Mouse (Mus musculus) cerebellum, postnatal 4 days (tissue): ENCODE results near the gene Cdh24.

Experiments used
- DNase-seq, 2 experiments: peaks; one replicate each; pipeline ENCODE4 v3.0.0; 2022; ENCODE audit warnings: low spot score in 2 of 2, mixed read lengths in 1 of 2

Gene Cdh24

DNA sequence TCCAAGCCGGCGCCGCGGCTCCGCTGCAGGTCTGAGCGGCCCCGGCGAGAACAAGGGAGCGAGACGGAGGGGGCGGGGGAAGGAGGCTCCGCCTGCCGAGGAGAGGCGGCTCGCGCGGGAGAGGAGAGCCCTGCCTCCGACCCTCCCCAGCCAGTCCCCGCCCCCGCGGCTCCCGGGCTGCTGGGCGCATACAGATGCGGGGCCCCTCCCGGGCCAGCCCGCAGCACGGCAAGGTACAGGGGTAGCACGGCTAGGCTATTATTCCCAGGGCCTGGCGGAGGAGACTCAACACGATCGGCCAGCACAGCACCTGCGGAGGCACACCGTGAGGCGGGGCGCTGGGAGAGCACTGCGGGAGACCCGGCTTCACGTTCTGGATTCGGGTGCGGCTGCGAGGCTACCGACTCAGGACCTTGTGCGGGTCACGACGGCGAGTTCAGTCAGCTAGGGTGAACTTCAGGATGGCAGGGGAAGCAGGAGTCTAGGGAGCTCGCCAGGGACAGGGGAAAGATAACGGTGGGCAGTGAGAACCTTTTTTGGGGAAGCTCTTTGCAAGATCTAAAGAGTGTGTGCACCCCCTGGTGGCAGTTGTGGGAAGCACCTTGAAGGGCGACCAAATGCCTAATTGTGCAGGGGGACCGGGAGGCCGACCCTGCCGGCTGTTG, at the start of gene Cdh24:
Gene Cdh24, minus strand, starts transcription at position 60 of the 665 bp plus-strand sequence.
- peak; percentile 93 to 95 for DNase-seq

DNA sequence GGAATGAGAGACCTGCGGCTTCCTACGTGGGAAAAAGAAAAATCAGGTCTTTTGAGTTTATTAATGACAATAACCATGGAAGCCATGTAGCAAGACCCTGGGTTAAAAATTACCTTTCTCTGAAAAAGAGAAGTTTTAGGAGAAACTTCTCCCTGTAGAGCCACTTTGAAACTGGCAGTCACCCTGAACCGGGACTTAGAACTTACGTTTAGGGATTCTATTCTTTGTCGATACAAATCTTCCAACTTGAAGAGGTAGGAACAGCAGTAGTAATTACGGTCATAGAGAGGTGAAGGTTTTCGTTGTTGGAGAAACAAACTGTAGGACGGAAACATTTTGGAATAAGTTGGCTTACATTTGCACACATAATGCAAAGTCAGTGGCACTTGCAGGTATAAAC, 46.1 kb upstream of the Cdh24 start:
- DNase-seq = no peak

DNA sequence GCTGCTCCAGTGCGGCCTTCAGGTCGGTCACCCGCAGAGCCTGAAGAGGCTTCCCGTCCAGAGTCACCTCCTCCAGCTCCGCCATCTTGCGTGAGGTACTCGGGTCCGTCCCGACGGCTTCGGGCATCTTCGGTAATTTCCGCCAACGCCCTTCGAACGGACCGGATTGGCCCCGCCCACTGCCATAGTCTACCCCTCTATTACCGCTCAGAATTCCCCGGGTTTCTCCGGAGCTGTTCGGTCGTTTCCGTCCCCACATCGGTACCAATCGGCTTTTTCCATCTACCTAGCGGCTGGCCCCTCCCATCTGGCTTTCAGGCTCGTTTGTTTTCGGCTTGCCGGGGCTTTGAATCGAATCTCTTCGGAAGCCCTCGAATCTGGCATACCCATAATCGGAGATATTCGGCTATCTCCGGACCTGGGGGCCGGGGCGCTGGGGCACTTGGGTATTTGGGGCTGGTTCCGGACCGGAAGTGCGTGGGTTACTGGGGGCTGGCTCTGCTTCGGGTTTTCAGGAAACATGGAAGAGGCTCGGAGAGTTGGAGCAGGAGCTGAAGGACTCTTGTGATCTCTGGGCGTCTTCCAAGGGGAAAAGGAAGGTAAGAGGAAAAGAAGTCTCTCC, 45.5 kb upstream of the Cdh24 start, which contains the start of gene Acin1:
Gene Acin1, minus strand, starts transcription at position 410 of the 622 bp plus-strand sequence.
- peak; percentile 100 for DNase-seq

DNA sequence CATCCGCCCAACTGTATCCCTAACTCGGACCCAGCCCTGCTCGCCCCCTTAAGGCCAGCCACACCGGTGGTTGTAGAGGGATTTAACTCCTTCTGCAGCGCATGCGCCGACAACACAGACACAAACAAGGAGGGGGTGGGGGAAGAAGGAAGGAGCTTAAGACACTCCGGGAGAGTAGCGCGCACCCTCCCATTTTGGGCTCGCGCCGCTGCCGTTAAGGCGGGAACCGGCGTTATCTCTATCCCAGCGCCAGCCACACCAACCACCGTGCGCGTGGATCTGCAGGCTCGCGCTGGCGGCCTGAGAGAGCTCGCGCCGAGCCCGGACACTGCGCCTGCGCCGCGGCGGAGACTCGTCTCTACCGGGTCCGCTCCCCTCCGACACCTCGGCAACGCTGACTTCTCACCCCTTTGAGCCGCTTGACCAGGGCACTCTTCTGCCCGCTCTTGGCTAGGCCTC, 44.9 kb upstream of the Cdh24 start, which contains the start of gene 1700123O20Rik:
Gene 1700123O20Rik, plus strand, starts transcription at position 154 of the 459 bp plus-strand sequence.
- peak in 1 of 2 experiments; percentile 75 for DNase-seq

DNA sequence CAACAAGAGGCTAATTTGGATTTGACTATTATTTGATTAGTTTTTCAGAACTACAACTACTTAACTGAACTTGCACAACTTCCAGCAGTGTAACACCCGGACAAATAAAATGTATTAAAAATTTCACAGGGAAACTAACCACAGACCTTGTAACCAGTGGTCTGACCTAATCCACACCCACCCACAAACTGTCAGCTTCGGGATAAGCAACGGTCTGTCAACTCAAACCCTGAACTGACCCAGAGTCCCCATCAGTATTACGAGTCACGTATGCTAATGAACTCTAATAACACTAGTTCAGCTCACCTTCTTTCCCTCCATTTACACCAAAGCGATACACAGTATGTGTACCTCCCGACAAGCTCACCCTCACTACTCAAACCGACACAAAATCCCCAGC, 44.3 kb upstream of the Cdh24 start:
- DNase-seq = no peak

DNA sequence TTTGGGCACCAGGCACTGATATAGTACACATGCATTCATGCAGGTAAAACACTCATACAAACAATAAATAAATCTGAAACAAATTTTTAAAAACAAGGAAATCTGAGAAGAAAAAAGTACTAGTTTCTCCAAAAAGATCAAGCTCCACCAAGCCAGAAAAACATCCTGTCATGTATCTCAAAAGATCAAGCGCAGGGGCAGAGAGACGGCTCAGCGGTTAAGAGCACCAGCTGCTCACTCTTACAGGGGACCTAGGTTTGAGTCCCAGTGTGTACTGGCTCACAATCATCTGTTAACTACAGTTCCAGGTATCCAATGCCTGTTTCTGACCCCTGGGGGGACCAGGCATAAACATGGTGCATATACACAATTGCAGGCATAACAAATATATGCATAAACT, 41.2 kb upstream of the Cdh24 start:
- no peak for DNase-seq

DNA sequence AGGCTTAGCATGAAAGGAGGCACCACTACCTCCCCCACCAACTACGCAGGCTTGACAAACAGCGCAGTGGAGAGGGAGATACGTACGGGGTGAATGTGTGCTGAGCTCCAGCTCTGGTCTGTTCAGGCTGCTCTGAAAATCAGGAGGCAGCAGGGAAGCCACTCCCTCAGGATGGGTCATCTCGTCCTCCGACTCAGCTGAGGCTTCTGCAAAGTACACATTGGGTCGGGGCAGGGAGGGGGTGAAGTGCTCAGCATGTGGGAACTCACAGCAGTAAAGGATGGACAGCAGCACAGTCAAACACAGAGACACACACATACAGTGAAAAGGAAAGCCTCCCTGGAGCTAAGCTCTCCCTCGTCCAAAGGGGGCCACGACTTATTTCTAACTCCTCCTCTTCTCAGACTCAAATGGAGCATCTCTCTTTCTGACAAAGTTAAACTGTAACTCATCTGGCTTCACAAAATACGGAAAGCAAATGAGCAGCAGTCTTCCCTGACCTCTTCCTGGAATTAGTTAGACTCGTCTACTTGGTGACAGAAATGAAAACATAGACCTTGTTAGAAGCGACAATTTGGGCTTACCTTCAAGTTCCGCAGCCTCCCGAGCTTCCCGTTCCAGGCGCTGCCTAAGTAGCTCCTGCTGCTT, 37.6 kb upstream of the Cdh24 start:
- DNase-seq = no peak

DNA sequence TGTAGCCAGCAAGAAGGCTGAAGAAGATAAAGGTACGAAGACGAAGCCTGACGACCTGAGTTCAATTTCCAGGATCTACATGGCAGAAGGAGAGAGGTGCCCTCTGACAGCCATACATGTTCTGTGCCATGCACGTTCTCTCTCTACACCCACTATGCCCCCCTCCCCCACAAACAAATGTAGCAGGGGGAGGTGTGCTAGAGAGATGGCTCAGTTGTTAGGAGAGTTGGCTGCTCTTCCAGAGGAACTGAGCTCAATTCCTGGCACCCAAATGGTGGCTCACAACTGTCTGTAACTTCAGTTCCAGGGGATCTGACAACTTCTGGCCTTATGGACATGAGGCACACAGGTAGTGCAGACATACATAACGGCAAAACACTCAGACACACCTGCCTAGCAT, 35.1 kb upstream of the Cdh24 start:
- DNase-seq = no peak

DNA sequence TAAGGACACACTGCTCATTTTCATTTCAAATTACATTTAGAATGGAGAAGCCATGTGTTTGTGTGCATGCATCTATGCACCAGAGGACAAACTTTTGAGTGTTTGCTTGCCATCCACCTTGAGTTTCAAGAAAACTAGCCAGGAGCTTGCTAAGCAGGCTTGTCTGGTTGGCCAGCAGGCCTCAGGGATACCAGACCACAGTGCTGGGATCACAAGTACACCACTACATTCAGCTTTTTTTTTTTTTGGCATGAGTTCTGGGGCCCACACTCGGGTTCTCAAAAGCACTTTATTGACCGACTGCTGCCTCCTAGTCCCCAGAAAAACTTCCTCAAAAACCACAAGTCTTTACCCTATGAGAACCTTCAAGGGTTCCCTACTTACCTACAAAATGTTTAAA, 33.2 kb upstream of the Cdh24 start:
- DNase-seq = no peak

DNA sequence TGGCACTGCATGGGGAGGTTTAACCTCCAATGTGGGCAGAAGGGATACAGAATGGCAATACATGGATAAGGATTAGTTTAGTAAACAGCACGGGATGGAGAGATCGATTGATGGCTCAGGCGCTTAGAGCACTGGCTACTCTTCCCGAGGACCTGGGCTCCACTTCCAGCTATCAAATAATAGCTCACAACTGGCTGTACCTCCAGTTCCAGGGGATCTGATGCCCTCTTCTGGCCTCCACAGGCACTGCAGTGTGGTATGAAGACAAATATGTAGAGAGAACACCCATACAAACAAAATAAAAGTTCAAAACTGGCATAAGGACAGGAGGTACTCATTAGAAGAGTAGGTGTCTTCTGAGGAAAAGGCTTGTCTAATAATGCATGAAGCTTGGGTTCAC, 28.2 kb upstream of the Cdh24 start:
- no peak for DNase-seq

DNA sequence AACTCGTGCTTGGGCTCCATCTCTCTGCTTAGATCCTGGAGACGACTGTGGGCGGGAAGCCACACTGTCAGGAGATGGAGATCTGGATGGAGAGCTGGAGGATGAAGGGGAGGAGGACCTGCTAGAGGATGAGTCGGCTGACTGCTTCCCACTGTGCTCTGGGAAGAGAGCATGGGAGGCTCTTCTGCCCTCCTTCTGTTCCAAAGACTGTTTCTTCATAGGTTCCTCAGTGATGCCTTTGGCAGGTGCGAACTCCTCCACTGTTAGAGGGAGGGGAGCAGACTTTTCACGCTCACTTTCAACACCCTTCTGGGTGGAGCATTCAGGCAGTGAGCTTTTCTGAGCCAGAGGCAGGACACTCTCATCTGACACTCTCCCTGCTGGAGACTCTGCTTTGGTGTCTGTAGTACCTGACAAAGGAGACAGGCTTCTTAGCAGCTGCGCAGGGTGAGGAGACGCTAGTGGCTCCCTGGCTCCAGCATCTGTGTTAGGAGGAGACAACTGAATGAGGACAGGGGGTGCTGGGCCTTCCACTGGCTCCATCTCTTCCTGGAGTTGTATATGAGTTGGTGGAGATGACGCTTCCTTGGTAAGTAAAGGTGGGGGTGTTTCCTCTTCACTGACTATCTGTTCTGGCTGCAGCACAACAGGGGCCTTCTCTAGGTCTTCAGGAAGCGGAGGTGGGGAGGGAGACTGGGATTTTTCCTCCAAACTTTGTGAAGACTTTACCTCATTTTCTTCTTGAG, 23.5 kb upstream of the Cdh24 start:
- no peak for DNase-seq

DNA sequence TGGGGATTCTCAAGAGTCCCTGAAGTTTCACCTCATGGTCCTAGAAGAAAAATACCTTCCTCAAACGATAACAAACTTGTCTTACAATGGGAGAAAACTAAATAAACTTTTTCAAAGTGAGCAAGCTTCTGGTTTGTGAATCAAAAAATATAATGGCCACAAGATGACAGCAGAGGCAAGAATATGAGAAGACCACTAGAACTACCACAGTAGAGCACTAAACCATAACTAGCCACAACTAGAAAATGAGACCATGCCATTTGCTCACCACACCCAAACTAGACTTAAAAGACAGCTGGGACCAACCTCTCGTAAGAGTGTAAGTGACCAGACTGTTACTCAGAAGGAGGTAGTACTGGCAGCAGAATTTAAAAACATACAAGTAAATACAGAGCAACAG, 18.8 kb upstream of the Cdh24 start:
- DNase-seq = no peak

DNA sequence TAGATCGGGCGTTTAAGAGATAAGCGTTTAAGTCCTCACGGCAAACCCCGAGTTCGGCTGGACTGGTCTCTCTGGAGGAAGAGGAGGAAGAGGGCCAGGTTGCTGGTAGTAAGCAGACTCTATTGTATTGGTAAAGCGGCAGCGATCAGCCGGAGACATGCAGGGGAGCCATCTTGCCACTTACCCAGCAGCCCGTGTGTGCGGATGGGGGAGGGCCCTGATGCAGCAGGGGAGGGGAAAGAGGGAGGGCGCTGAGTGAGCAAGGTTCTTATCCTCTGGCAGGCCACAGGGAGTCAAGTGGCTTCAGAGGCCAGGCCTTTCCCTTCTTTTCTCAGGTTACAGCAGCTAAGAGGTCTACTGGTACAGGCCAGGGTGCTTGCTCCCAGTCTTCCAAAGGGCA, 12.3 kb upstream of the Cdh24 start:
- peak; percentile 57 to 74 for DNase-seq

DNA sequence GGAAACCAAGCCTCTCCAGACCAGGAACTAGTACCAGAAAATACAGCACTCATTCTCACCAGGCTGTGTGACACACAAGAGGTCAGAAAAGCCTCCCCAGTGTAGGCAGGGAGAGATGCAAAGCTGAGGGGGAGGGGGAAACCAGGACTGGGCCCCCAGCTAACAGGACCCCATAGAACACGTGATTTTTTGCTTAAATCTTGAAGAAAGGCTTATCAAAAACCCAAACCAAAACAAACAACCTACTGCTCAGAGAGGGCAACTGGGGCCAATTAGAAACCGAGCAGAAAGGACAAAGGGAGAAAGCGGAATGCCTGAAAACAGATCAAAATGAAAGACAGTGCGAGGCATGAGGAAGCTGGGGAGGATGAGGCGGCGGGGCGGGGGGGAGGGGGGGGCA, 11.6 kb upstream of the Cdh24 start:
- DNase-seq = no peak

DNA sequence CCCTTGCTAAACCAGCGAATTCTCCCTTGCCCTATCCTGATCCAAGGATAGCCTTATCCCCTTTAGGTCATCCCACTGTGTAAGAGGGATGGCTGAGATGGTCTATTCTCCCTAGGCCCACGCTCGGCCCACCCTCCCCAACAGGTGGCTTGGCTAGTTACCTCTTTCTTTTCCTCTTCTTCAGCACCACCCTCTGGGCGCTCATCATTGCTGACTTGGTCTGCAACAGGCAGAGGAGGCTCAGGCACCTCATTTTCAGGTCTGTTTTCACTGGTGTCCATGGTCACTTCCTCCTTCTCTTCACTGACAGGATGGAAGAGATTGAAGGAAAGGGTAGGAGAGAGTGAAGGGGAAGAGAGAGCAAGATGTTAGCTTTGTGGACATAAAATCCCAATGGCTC, 10.4 kb upstream of the Cdh24 start:
- no peak for DNase-seq

DNA sequence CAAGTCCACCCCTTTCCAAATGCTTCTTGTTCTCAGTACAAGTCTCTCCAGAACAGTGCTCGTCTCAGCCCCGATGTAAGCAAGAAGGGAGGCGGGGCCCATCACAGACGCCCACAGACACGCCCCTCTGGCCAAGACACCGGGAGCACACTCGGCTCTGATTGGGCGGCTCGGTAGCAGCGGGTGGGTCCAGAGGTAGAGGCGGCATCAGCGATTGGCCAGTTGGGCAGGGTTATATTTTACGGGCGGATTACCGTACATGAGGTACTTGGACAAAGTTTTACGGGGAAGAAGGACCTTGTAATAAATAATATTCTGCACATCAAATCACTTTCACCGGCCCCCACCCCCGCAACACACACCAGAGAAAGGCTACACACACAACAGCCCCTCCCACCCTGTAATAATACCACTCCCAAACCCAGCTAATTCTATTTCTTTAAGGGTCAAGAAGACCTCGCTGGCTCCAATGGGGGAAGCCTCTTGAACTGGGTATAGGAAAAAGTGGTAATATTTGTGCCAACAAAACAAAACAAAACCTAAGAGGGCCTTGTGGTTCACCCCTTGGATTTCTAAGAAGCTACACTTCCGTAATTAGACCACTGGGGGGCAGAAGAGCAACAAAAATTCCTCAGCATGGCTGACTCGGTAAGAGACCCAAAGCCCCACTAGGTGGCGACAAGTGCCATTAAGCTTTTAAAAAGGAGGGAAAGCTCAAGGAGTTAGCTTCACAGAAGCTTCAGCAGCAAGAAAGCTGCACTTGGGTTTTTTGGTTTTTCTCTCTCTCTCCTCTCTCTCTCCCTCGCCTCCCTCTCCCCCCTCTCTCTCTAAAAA, 9.7 kb upstream of the Cdh24 start:
- DNase-seq = peak; percentile 72 to 86

DNA sequence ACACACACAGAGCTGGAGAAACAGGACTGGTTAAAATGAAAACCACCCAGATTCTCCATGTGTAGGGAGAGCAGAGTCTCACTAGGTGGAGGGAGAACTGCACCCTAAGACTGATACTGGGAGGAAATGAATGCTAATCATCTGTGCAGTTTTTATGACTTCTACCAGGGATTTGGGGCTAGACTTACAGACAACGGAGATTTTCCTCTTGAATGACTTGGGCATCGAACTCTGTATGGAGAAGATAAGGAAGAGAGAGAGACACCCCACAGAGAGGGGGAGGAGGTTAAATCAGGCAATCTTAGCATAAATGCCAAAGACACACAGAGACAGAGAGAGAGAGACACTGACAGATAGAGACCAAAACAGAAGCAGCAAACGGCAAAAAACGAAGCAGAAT, 6.7 kb upstream of the Cdh24 start:
- no peak for DNase-seq

DNA sequence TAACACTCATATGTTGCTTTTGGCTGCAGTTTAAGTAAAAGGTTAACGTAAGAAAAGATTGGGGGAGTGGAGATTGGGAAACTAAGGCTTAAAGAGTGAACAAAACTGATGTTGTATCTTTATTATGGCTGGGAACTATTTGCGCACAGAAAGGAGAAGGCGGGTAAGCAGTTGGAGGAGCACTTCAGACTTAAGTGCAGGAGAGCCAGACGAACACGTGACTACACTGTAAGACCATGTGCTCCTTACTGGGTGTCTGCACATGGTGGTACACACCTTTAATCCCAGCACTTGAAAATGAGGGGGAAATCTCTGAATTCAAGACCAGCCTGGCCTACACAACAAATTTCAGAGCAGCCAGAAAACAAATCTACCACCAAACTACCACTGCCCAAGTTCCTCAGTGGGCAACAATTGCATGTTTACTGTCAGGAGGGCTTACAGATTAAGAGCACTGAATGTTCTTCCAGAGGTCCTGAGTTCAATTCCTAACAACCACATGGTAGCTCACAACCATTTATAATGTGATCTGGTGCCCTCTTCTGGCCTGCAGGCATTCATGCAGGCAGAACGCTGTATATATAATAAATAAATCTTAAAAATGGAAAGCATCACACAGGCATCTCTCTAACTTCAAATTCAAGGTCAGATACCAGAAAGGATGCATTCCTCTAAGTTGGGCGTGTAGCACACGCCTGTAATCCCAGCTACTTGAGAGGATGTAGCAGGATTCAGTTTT, 5.9 kb upstream of the Cdh24 start:
- no peak for DNase-seq

DNA sequence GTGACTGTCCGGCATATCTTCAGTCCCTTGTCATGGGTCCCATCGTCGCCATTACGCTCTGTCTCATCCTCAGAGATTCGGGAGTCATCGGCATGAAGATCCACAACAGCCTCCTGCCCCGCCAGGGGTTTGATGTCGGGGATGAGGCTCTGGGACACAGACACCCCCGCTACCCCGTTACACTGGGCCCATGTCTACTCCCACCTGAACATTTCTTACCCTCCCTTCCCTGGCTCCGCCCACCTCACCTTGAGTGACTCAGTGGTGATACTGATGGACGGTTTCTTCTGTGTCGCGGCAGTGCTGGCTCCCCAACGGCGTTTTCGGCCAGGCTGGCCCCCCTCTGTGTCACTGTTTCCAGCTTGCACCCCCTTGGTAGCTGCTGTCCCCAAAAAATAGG, 5.3 kb upstream of the Cdh24 start:
- DNase-seq = no peak

DNA sequence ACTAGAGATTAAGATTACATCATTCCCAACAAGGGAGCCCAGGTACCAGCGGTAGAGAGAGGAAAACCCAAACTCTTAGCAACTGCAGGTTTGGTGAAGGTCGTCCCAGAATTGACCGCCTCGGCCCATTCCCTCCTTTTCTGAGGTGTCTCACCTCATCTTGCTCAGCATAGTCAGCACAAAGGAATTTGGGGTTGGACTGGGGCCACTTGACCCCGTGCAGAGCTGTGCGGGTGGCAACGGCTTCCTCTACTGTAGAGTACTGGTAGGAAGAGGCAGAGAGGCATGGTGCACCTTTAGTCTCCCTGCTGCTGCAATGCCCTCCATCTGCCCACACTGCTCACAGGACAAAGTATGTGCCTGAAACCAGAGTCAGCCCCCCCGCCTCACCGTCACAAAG, 3.1 kb upstream of the Cdh24 start:
- no peak for DNase-seq

DNA sequence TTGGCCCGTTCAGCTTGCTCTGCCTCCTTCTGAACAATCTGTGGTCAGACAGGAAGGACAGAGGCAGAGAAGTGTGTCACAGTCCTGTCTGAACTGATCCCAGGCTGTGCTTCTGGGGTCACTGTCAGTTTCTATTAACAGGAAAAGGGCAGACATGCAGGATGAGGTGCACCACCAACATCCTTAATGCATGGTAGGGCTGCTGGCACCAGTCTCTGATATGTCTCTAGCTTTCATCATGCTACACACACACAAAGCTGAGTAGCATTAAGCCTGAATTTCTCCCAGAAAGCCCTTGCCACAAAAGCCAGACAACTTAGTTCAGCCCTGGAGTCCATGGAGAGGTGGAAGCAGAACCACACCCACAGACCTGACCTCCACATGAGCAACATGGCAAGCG, 1.8 kb upstream of the Cdh24 start:
- no peak for DNase-seq
